Mouse (Mus musculus) kidney, adult 8-10 months (tissue): ENCODE measurements at regions not wholly inside any gene's neighbourhood (a gene's known extent, or its start where the extent isn't known, plus 50 kb on each side); places are given as distances from the start of the nearest gene placed in this dataset.

Experiments used
- DNase-seq, 2 experiments: peaks; one replicate each; pipeline ENCODE4 v3.0.0; 2022

GRCm38 (mm10) chrX:63366321-63366720 is 785.7 kb downstream of the Gm6760 start:
- no peak for DNase-seq

- peak in 1 of 2 experiments; percentile 1 for DNase-seq
These were observed 786.3 kb downstream of the Gm6760 start for GRCm38 (mm10) chrX:63365666-63366065.

GRCm38 (mm10) chrX:63355035-63355434 is 797.0 kb downstream of the Gm6760 start:
- no peak for DNase-seq
